Mouse (Mus musculus) heart, postnatal 14 days (tissue): ENCODE results near the gene Tmem26. TPM values are rescaled to one million over a fixed set of nuclear protein-coding genes. Genes with fewer than 3 reads are reported as not detected.
"Not testable (repeated sequence)": the region's sequence is repeated elsewhere in the genome, so short reads cannot be mapped to it uniquely, and the experiment has no call there.

Source experiments
- DNase-seq, 2 experiments: peaks; one replicate each; pipeline ENCODE4 v3.0.0; 2021 to 2022
- intact Hi-C: fragments of 180-260 bp; cut with DNase I; formaldehyde crosslinking; loops from one replicate; pipeline ENCODE4 v1.15.1; 2025
- total RNA-seq, 2 experiments: library from RNA; stranded (reverse); gene quantifications; 2 replicates each; pipeline ENCODE4 v1.2.3; 2021

Tmem26 gene
- total RNA-seq, 2 experiments from 2014 or later, result 0.33 to 0.41 TPM

DNA sequence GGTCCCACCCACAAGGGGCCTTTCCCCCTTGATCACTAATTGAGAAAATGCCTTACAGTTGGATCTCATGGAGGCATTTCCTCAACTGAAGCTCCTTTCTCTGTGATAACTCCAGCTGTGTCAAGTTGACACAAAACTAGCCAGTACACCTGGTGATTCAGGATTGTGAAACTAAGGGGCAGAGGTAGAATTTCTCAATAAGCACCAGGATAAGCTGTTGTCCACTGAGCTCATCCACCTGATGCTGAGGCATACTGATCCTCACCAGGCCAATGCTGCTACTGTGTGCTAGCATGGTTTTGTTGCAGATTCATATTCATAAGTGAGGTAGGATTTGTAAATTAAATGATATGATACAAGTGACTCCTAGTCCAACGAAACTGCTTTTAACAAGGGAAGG is 15.5 kb downstream of the Tmem26 start:
- DNase-seq, intact Hi-C loops: not testable (repeated sequence)

DNA sequence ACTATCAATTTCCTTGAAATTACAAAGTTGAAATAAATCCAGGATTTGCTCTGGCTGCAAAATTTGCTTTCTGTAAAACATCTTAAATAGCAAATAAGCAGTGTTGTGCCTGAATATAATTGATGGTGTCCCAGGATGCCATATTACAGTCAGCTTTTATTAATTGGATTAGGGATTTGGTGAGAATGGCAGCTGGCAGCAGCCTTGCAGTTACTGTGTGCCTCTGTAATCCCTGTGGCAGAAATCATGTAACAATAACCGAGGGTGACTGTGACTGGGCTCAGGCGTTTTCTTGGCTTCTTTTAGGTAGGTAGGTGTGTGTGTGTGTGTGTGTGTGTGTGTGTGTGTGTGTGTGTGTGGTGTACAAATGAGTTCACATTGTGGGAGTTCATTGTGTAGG is 16.8 kb downstream of the Tmem26 start:
- intact Hi-C loops, result no loop called here
- DNase-seq, result no peak

- intact Hi-C loops, result no loop called here
- no peak for DNase-seq
Measured at GRCm38 (mm10) chr10:68750921-68751320, 27.5 kb downstream of the Tmem26 start.

DNA sequence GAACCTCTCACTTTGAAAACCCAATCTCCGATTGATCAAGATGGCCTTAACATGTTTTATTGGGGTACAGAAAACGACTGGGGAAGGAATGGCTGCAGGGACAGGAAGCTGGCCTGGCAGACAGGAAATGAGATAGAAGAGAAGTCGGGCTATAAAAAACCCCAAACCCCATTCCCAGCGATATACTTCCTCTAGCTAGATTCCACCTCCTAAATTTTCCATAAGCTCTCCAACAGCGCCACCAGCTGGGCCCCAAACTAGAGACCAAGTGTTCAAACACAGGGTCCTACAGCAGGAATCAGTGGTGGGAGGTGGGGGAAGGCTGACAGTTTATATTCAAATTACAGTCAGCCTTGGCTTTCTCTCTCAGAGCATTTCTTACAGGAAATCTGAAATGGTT is 35.8 kb downstream of the Tmem26 start:
- DNase-seq, result peak; percentile 6 to 21
- intact Hi-C loops, result no loop called here

DNA sequence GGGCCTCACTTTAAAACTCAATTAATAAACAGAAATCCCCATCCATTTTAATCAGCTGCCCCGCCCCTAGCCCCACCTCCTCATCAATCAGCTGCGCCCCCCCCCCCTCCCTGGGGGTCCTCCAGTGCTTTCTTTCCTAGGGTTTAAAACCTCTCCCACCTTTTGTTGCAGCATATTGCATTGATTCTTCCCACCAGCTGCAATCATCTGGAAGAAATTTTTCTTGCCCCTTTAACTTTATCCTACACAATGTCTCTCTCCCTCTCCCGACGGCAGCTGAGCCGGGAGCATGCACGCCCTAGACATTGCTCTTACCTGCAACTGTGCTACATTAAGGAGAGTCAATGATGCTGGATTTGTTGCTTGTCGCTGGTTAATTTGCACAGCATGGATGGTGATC is 36.3 kb downstream of the Tmem26 start:
- DNase-seq, result no peak
- intact Hi-C loops, result no loop called here

DNA sequence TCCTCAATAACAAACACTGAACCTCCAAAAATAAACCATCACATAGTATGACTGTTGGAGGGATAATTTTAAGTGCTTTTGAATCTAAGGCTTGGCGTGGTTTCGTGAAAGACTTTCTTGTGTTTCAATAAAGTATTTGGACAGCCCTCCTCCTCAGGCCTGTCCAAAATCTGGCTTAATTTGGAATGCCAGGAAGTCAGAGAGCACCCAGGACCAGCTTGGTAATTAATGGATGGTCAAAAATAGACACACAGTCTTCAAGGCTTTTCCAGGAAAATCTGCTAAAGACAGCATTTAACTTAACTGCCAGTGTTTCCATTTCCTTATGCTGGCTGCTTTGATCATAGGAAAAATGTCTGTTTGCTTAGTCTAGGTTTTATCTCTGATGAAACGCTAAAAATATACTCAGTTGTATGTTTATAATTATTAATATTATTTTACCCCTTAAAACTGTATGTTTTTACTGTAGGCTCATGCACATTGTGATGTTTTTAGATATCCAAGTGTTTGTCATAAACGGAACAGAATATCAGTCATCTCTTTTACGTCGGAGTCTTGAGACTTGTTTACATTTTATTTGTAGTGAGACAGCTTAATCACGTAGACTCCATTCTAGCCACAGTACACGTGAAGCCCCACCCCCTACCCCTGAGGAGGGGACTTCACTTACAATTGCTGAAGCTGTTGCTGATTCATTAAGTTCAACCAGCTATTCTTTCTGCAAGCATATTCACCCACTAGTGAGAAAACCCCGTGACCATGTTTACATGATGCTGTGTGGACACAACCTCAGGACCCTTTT is 57.8 kb downstream of the Tmem26 start:
- no peak for DNase-seq
- intact Hi-C loops, result loop anchor here (10.0 kb wide), 1 partner anchor 124 kb away; no protein-coding TSS in a partner anchor

GRCm38 (mm10) chr10:68782724-68783123 is 59.3 kb downstream of the Tmem26 start:
- no peak for DNase-seq

GRCm38 (mm10) chr10:68783856-68784255 is 60.4 kb downstream of the Tmem26 start:
- intact Hi-C loops, result loop anchor here (10.0 kb wide), 1 partner anchor 121 kb away; no protein-coding TSS in a partner anchor
- no peak for DNase-seq

More at GRCm38 (mm10) chr10:68782724-68783123, 59.3 kb downstream of the Tmem26 start:
- intact Hi-C loops, result loop anchor here (10.0 kb wide), 1 partner anchor 122 kb away; no protein-coding TSS in a partner anchor

GRCm38 (mm10) chr10:68784463-68784862 is 61.0 kb downstream of the Tmem26 start:
- intact Hi-C loops, result loop anchor here (10.0 kb wide), 1 partner anchor 120 kb away; no protein-coding TSS in a partner anchor
- no peak for DNase-seq

DNA sequence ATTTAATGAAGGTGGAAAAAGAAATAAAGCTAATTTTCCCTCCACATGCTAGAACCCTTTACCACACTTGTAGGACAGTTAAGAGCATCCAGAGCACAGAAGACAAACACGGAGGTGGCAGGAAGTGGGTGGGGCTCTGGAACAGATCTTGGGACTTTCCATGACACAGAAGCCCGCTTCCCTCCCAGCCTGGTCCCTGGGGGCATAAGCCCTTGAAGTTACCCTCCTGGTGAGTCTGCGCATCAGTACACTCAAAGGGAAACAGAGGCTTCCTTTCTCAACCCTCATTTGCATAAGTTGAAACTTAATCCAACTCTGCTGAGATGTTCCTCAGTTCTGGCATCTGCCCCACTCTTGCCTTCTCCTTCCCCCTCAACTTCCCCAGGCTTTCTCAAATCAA is 72.0 kb downstream of the Tmem26 start:
- DNase-seq, result peak; percentile 62 to 66
- intact Hi-C loops, result loop anchor here (5.0 kb wide), 1 partner anchor 47 kb away; no protein-coding TSS in a partner anchor

DNA sequence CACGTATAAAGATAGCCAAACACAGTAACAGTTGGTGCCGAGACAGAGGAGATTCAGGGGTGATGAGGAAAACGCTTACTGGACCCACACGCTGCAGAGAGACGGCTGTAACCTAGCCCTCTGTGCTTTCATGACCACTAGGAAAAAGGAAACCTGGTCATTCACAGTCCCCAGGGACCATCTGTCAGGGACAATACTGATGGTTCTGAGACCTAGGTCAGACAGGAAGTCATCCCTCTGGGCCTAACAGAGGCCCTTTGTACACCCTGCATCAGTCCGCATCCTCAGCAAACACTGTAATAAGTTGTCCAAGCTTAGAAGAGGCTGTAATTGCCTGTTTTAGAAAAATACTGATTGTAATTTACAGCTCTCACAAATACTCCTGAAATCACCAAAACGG is 76.4 kb downstream of the Tmem26 start:
- intact Hi-C loops, result loop anchor here (5.0 kb wide), 1 partner anchor 42 kb away; no protein-coding TSS in a partner anchor
- no peak for DNase-seq

- intact Hi-C loops, result no loop called here
- no peak for DNase-seq
Measured at GRCm38 (mm10) chr10:68800339-68800738, 76.9 kb downstream of the Tmem26 start.

DNA sequence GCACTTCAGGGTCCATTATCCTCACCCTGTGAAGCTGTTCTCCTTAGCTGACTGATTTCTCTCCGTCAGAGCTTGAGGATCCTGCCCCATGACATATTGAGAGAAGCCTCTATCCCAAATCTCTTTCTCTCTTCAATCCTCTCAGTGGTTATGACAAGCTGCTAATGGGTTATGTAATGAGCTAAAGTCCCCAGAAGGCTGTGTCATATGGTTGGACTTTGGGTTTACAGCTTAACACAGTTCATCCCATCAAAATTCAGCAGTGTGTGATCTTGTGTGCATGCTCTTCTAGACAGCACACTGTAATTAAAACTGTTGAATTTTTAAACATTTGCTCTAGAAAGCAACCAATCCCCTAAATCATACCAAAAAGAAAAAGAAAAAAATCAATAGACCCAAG is 82.9 kb downstream of the Tmem26 start:
- DNase-seq, result no peak

GRCm38 (mm10) chr10:68810958-68811357 is 87.5 kb downstream of the Tmem26 start:
- intact Hi-C loops, result no loop called here
- DNase-seq, result no peak

More for the DNA sequence above, 82.9 kb downstream of the Tmem26 start:
- intact Hi-C loops, result no loop called here

DNA sequence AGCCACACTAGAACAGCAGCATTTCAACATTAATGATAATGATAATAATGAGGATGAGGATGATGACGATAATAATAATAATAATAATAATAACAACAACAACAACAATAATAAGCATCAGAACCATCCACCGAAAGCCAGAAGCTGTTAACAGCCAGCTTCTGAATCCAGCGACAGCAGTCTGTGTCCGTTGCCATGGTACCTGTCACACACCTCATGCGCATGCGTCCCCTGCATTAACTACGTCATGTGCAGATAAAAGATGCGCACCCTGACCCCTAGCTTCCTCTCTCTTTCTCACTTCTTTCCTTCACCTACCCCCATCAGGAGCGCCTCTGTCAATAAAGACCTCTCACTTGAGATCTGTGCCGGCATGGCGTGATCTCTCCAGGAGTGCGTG is 89.3 kb downstream of the Tmem26 start:
- no peak for DNase-seq
- intact Hi-C loops, result no loop called here

DNA sequence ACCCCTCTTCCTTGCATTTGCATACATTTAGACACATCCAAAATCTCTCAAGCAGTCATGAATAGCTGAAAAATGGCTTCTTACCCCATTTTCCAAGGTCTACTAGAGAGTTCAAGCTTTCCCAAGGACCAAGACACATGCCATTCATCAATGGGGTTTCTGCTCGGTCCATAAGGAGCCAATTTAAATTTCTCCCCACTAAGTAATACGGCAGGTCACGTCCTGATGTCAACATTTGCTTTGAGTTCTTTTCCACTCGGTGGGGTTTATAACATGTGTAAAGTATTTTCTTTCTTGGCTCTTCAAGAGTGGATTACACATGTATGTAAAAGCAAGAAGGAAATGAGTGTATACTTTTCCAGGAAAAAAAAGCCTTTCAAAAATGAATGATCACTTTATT is 93.8 kb downstream of the Tmem26 start:
- intact Hi-C loops, result no loop called here
- no peak for DNase-seq

DNA sequence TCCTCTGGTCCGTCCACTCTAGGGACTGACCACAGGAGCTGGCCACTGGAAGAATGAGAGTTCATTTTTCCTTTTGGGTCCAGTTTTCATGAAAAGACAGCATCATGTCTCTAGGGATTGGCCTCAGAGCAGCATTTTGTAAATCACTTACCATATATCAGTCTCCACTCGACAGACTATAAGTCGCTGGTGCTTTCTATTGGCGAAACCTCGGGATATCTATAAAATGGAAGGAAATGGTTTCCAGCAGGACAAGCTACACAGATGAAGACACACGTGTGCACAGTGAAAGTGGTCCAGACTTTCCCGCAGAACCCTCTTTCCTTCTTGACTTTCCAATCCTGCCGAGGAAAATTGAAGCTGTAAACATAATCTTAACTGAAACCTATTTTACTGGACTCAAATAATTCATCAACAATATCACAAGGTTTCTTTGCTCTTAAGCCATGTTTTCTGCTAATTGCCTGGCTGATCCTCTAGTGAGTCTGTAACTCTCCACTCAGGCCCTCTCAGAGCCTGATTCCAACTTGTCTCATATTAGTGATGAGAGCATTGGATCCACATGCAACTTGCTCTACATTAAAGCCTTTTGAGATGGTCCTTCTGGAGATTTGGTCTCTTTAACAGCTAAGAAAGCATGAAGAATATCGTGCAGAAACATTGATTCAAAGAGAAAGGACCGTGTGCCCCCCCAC is 94.8 kb downstream of the Tmem26 start:
- DNase-seq, result no peak
- intact Hi-C loops, result no loop called here

- DNase-seq, result no peak
- intact Hi-C loops, result no loop called here
Measured at GRCm38 (mm10) chr10:68824519-68824918, 101.1 kb downstream of the Tmem26 start.
